Mouse (Mus musculus) mouse trophoblast stem cell (cell line): Measurements from ENCODE around the gene Ttc7b.

Experiments
- in situ Hi-C, 2 experiments: fragments of 300-500 bp; cut with MseI, MboI; formaldehyde crosslinking; loops; 2 replicates in 1 of 2; 3 replicates in 1 of 2; pipeline ENCODE4 v1.15.1; 2025

The Ttc7b gene

DNA sequence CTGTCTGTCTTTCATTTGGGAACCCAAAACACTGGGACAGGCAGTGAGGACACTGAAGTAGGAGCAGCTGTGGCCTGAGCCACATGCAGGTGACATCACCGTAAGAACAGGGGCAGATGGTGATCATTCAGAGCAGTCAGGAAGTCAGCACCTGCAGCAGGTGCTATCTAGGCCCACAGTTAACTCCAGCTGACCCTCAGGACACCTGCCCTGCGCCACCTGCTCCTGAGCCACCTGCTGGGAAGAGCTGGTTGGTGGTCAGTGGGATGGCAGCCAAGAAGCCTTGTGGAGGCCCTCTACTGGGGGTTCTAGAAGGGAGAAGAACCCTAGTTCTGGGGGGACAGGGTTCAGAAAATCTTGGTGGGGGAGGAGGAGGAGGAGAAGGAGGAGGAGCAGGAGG is 216.3 kb downstream of the Ttc7b start:
- in situ Hi-C loops = no loop called here

DNA sequence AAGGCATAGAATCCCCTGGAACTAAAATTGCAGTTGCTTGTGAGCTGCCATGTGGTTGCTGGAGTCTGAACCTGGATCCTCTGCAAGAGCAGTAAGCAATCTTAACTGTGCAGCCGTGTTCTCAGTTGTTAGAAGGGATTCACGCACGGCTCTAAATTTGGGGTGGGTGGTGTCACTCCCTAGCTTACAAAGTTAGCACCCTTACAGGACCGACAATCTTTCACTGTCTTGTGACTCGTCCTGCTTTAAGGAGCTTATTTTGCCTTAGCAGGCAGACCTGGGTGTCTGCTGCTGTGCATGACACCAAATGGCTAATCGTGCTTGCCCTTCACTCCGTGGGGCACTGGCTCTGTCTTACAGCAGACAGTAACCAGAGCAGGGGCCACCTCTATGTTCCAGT is 217.5 kb downstream of the Ttc7b start:
- in situ Hi-C loops = no loop called here

DNA sequence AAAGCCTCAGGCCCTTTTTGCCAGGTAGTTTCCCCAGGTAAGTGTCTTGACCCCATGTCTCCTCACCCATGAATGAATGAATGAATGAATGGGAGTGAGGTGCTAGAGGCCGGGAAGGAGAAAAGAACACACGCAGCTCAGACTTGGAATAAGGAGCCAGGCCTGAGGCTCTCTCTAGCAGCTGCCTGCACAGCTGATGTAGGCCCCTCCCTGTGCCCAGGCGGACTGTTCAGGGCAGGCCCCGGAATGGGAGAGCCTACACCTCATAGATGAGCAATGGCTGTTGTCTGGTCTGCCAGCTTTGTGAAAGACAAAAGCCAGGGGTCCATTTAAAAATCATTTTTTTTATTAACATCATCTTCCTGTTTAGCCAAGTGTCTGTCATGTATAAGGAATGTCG is 220.2 kb downstream of the Ttc7b start:
- in situ Hi-C loops = no loop called here

DNA sequence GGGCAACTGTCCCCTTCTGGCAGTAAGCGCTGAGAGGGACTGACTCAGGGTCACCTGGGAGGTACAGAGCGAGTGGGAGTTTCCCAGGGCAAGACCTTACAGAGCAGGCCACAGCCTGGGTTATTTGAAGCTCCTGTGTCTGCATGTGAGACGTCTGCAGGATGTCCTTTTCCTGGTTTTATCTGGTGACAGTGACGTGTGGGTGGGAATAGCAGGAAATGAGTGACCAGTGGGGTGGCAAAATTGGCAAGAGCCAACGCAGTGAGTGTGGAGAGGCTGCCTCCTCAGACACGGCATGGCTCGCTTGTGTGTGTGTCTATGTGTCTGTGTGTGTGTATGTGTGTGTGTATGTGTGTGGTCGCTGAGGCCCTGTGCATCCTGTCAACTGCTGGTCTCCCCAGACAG is 221.3 kb downstream of the Ttc7b start:
- in situ Hi-C loops = no loop called here

DNA sequence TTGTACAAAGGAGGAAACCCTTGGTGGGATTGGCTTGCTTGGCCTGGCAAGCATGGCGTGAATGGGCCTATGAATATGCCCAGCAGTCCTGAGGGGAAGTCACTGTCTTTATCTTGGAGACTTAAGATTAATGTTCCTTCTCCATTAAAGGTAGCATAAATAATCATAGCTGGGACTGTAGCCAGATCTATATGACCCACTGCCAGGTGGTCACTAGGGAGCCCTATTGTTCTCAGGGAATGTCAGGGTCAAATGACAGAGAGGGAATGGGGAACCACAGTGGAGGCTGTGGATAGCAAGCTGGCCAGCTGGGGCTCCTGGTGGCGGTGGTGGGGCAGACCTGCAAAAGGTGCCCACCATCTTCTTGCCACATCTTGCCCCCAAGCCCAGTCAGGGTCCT is 221.8 kb downstream of the Ttc7b start:
- in situ Hi-C loops = no loop called here

DNA sequence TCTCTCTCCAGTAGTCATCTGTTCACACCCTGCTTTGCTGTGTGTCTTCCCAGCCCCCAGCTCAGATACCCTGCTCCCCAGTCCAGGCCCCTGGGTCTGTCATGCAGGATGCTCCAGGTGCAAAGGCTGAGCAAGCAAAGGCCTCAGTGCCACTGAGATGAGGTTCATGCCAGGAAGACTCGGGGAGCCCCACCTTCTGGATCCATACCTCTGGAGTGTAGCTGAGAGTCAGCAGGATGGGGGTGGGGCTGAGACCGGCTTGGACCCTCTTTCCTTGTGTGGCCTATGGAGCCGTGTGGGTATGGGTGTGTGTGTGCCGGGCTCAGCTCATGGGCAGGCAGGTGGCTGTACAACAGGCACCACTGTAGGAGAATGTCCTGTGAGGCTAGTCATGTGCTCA is 222.7 kb downstream of the Ttc7b start:
- in situ Hi-C loops = no loop called here

DNA sequence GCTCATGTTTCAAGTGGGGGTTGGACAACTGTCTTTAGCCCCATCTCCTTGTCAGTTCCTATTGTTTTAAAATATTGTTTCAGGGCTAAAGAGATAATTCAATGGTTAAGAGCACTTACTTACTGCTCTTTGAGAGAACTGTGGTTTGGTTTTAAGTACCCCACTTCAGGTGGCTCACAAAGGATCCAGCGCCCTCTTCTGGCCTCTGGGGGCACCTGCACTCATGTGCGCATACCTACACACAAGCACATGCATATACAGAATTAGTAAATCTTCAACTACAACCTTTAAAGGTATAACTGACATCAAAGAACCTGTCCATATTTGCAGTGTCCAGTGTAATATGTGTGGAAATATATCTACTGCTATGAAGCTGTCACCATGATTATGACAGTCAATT is 226.2 kb downstream of the Ttc7b start:
- in situ Hi-C loops = no loop called here

DNA sequence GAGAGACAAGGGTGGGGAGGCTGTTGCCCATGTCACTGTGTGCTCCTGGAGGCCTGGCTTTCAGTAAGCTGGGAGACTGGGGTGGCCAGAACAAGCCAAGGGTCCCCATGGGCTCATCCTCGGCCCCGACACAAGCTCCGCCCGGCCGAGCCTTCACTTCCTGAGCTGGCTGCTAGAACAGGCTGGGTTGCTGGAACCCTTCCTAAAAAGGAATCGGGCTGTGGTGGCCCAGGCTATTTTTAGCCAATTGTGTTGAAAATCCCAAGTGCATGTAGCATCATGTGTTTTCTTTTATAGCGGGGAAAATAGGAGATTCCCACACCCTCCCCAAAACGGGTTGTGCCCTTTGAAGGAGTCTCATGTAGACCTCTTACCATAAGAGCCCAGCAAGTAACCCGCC is 226.7 kb downstream of the Ttc7b start:
- in situ Hi-C loops = no loop called here

DNA sequence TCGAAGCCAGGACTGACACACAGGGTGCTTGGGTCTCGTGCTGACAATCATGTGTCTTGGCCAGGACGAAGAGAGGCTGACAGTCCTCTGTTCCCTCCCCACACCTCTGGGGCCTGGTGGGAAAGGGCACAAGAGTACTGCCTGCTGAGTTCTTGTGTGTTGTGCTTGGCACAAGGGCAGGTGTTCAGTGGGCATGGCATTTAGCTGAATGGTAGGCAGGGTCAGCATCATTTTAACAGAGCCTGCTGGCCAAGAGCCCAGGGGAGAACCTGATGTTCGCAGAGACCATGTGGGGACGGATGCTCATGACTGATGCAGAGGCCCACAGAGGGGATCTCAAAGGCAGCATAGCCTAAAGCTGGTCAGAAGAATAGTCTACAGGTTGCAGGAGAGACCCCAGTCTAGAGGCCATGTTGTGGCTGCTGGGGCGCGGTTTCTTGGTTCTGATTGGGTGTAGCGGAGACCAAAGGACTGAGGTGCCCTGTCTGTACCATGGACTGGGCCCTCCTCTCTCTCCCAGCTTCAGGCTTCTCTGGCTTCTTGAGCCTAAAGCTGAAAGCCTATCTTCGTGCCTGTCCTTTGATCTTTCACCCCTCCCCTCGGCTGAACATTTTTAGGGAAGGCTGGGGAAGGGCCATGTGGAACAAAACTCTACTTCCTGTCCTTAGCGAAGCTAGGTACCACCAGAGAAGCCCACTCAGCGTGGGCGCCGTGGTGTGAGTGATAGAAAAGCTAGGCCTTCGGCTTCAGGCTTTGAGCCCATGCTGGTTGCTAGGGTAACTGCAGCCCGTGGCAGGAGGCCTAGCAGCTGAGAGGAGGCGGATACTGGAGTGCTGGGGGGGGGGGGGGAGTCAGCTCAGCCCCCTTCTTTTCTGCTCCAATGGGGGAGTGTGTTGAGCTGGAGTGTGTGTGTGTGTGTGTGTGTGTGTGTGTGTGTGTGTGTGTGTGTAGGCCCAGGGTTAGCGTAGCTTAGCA is 229.6 kb downstream of the Ttc7b start:
- in situ Hi-C loops = no loop called here

DNA sequence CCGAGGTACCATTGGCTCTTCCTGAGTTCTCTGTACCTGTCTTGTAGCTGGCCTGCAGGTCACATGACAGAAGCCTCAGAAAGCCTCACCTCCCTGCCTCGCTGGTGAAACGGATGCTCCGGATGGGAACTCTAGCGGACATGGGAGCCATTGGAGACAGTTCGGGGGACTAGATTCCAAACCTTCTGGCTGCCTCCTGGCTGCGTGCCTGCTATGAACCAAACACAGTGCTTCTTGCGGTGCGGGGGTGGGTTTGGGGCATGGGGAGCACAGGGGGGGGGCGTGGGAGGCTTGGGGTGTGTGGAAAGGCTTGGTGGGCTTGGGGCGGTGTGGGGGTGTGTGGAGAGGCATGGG is 230.5 kb downstream of the Ttc7b start:
- in situ Hi-C loops = no loop called here

DNA sequence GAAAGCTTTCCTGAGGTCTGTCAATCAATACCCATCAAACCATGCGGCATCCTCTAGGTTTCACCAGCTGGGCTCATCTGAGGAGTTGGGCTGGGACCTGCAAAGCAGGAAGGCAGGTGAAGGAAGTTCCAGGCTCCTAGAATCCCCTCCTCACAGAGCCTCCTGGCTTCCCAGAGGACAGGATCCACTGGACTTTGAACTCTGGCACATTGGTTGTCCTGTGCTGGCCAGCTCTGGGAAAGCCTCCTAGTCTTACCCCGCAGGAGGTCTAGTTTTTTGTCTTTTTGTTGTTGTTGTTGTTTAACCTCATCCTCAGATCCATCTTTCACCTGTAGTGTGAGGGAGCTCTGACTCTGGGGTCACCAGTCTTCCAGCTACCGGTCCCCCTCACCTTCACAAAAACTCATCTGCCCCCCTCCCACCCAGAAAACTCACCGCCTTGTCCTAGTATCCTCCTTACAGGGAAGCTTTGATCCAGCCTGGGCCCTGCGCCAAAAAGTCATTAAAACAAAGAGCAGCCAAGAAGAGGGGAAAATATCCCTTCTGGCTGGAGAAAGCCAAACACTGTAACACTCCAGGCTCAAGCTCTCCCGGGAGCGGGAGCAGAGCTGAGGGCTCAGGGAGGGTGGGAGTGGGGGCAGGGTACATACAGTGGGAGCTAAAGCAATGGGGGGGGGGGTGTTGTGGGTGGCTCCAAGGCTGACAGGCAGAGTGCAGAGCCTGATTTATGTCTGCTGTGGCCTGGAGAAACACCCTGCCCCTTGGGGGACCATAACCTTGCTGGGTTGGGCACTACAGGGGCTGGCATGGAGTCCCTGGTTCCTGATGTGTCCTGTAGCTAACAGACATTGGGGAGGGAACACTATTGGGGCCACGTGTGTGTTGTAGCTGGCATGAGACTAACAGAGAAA is 231.1 kb downstream of the Ttc7b start:
- in situ Hi-C loops = no loop called here

DNA sequence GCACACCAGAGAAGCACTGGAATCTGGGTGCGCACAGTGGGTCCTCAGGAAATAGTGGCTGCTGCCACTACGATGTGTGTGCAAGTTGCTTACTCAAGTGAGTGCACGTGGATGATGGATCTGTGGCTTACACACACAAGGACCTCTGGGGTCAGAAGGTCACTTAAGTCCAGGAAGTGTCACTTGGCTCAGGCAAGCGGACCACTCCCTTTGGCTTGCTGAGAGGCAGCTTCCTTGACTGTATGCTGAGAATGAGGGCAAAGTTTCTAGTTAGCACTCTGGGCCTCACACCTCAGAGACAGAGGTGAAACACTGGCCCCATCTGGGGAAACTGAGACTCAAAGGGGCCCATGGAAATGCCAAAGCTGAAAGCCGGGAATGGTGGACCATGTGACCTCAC is 232.6 kb downstream of the Ttc7b start:
- in situ Hi-C loops = no loop called here

DNA sequence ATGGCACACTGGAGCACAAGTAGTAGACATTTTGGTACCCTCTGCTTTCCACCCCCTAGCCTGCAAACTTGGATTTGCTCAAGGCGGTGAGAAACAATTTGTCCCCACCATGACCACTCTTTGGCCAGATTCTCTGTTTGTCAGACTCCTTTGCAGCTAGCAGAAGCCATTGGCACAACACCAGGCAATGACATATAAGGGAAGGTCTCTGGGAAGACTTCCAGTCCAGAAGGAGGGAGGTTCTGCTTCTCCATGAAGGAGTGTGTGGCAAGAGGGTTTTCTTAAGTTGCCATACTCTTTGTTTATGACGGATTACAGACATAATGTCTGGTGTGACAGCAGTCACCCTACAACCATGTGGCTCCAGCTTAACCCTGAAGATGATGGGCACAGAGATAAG is 233.1 kb downstream of the Ttc7b start:
- in situ Hi-C loops = no loop called here

DNA sequence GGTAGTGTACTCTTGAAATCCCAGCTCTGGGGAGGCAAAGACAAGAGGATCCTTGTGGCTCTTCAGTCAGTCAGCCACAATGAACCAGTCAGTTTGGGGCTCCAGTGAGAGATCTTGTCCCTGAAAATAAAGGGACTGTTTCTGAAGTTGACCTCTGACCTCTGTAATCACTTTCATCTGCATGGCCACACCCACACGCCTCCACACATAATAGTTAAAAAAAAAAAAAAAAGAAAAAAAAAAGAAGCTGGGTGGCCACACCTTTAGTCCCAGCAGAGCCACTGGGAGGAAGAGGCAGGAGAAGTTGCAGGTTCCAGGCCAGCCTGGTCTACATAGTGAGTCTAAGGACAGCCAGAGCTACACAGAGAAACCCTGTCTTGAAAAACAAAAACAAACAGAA is 237.3 kb downstream of the Ttc7b start:
- in situ Hi-C loops = no loop called here

DNA sequence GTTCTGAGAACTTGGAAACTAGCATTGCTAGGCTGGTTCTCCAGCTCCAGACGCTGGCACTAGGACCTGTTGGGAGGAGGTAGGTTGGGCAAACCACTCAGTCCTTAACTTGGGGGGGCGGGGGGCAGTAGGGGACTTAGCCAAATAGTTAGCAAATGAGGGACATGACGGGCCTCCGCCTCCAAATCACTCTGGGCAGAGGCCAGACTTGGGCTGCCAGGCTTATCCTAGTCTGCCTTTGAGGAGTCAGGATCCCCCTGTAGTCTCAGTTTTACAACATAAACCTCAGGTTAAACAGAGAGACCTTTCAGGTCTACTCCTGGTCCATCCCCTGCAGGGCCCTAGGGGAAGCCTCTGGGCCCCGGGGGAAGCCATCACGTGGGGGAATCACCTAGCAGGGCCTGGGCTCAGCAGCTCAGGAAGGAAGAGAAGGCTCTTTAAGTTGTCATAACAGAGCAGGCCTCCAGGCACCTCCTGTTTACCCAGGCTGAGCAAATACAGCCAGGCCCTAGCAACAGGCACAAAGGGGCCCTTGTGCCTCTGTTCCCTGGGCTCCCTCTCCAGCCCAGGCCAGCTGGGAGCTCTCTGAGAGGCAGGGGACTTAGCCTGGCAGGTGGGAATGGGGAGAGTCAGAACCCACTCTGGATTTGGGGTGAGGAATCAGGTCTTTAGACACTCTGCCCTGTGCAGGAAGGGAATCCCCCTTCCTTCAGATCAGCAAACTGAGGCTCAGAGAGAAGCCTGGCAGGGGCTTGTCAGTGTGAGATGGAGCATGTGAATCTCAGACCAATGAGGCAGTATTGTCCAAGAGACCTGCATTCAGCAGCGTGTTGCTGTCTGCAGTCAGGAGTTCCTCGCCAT is 238.4 kb downstream of the Ttc7b start:
- in situ Hi-C loops = no loop called here

DNA sequence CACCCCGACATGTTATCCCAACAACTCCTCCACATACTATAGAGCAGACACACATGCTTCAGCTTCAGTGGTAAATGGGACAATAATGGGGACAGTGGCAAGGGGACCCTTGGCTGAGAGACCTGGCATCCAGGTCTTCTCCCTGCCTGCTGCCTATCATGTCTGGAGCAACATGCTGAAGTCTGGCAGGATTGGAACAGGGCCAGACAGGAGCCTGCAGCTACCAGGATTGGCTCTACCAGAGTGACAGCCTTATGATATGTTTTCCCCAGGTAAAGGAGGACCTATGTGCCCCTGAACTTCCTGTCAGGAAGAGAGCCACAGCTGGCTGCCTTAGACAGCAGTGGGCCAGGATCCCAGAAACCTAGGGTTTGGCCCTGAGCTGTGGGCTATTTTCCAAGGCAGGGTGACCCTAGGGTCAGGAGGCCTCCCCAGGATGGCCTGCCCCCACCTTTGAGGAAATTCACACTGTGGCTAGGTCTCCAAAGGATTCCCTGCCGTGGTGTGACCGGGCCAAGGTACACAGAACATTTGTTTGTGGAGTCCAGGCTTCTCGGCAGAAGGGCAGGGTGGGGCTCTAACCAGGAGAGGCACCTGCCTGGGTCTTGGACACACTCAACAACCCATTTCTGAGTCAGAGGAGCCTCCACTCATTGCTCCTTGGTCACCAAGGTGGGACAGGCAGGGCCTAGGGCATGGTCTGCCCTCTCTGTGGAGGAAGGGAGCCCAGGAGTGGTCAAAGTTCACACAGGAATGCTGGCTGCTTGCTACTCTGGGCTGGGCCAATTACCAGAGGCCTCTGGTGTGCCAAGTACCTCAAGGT is 239.4 kb downstream of the Ttc7b start:
- in situ Hi-C loops = no loop called here

DNA sequence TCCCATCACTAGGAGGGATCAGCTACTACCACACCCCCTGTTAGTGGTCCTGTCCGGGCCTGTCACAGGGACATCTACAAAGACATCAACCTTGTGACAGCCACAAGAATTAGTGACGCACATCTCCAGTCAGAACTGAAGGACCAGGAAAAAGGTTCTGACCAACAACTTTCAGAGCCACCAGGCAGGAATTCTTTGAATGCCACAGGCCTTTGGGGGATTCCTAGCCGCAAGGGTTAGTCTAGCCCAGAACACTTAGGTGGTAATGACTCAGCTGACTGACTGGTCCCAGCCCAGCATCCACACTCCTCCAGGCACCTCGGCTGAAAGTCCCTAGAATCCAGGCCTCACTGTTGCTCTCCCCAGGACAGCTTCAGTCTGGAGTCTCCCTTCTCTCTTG is 240.7 kb downstream of the Ttc7b start:
- in situ Hi-C loops = no loop called here

DNA sequence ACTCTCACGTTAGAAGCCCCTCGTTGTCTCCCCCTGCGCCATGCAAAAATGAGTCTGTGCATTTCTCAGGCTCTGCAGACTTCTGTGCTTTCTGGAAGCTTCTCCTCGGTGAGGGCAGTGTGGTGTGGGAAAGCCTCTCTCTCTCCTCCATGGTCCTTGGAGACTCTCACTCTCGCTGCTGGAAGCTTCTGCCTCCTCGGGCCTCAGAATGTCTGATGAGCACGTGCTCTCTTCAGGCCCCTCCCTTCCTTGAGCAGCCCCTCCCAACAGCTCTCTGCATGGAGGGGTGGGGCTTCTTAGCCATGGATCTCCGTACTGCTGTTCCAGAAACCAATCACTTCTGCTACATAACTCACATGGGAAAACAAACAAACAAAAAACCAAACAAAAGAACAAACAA is 242.3 kb downstream of the Ttc7b start:
- in situ Hi-C loops = no loop called here

DNA sequence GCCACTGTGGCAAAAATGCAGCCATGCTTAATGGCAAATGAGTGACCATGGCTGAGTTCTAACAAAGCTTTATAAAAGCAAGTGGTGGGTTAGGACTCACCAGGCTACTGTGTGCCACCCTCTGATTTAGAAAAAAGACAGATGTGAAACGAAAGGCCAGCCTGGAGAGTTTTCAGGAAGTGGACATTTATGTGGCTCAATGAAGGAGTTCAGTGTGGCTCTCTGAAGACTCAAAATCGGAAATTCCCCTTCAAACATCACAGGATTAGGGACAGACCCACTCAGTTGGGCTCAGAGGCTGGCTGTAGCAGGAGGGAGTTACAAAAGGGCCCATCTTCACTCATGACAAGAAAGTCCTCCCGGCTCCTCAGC is 243.1 kb downstream of the Ttc7b start:
- in situ Hi-C loops = no loop called here

DNA sequence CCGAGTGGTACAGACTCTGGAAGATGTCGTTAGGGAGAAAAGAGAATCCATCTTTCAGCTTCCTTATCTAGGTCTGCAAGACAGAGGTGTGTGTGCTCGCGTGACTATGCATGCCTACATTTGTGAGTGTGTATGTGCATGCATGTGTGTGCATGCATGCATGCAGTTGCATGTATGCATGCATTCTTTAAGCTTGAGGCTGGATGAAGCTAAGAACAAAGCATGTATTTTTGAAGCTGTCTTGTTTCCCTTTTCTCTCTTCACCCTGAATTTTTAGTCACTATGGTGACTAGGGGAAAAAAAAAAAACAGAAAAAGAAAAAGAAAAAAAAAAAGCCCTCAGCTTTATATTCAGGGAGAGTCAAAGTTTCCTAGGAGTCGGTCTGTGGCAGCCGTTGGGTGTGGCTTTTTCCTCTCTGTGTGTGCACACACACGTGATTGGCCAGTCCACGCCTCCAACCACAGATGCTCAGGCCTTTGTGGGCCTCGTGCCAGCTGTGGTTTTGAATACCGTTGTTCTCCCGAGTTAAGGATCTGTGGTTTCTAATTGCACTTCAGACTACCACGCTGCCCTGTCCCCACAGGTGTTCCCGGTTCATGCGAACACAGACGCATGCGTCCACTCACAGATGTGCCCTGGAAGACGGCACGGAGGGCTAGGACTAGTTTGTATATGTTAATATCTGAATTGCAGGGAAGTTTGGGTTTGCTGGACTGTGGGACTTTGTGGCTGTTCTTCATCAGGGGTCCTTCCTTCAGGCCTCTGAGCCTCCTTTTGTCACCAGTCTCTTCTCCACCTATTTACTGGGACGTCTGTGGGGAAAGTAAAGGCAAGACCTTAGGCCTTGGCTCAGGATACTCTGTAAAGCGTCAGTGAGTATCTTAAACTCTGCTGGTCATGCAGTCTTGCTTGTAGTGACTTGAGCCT is 243.8 kb downstream of the Ttc7b start:
- in situ Hi-C loops = no loop called here
